Mouse (Mus musculus) cerebellum, adult 2 months (tissue): ENCODE measurements at regions not wholly inside any gene's neighbourhood (a gene's known extent, or its start where the extent isn't known, plus 50 kb on each side); places are given as distances from the start of the nearest gene placed in this dataset.

ENCODE experiments used
- CTCF ChIP-seq: fragments of 200-500 bp; IDR thresholded peaks from 2 replicates; pipeline ENCODE4 v1.5.1; 2011; ENCODE audit warnings: low read depth, mild to moderate bottlenecking, control low read depth, low read length, moderate library complexity, borderline replicate concordance; ENCODE audit not compliant: insufficient read depth
- POLR2A ChIP-seq: fragments of 200-500 bp; IDR thresholded peaks from 2 replicates; pipeline ENCODE4 v1.6.1; 2011; ENCODE audit warnings: low read length, control low read depth, borderline replicate concordance; ENCODE audit not compliant: insufficient read depth

DNA sequence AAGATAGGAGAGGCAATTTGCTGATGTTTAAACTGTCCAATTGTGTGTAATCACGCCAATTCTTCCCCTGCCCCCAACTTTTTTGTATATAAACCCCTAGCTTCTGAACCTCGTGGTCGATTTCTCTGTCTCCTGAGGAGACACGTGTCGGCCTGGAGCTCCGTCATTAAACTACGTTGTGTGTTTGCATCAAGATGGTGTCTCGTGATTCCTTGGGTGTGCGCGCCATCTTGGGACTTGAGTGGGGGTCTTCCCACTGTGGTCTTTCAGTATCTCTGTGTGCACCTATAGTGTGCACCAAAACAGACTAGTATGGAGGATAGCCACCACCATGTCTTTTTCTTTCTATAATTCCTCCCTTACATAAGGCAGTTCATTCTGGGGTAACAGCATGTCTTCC is 128.4 kb downstream of the Plekhb2 start:
- TF ChIP-seq POLR2A (no peak), CTCF (no peak)
